Mouse (Mus musculus): ENCODE measurements around the gene Fam162a. TPM values are rescaled to one million over a fixed set of nuclear protein-coding genes. Genes with fewer than 3 reads are reported as not detected.
"Not testable (repeated sequence)": the region's sequence is repeated elsewhere in the genome, so short reads cannot be mapped to it uniquely, and the experiment has no call there.

Gene Fam162a
- polyA plus RNA-seq, 1 experiment from 2014 or later, result 307 TPM

DNA sequence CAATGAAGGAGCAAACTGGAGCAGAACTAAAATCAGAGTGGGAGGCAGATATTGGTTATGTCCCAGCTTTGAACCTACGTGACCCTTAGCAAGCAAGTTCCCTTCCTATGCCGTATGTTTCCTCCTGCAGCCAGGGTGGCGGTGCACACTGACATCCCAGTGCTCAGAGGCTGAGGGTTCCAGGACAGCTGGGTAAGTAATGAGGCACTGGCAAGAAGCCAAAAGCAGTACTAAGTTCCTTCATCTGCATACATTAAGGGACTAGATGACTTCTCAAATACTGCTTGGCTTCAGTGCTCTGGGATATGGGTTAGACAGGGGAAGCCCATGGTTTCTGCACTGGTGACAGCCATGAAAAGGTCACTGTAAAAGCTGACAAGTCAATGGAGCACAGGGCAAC is 3.0 kb downstream of the Fam162a start:
- DNase-seq (ENCODE audit: low spot score) (no peak), ATAC-seq (replicated peaks; ENCODE audit: low FRiP score) (no peak)
- Histone ChIP-seq H3K9ac (ENCODE audit: low read length) (no peak overlapping the region), H3K4me1 (replicated peaks; ENCODE audit: control insufficient read depth, insufficient read depth, low read length) (peaks cover 14% of the 10 kb centered on the region), H3K9me3 (ENCODE audit: control insufficient read depth, low read length) (no peaks in the 10 kb centered on the region), H3K27ac (ENCODE audit: low read depth, low read length) (no peak overlapping the region), H3K36me3 (ENCODE audit: control insufficient read depth, insufficient read depth, low read length) (no peaks in the 10 kb centered on the region), H3K4me2 (ENCODE audit: low read depth, low read length, severe bottlenecking) (no peak overlapping the region), H3K4me3 (ENCODE audit: low read depth, low read length) (no peak overlapping the region), H3K27me3 (ENCODE audit: control insufficient read depth, insufficient read depth, low read length) (no peaks in the 10 kb centered on the region)
- 82% methylated on average over 3 of the region's 3 CpGs for WGBS

DNA sequence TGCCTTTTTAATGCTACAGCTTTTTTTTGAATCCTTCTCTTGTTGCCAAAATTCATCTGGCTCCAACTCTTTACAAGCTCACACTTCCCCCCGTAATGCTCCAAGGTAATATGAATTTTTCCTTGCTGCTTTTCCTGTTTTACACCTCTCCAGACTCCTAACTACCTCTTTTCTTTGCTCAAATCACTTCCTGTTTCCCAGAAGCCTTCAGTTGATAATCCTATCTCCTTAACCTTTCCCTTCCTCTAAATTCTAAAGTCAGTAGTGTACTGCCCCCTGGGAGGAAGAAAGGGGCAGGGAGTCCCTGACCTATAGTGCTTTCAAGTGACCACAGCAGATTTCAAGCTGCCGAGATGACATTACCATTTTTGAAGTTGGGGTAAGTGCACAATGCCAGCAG is 3.7 kb downstream of the Fam162a start:
- H3K9ac ChIP-seq (ENCODE audit: low read length), result no peak overlapping the region
- H3K27me3 ChIP-seq (ENCODE audit: control insufficient read depth, insufficient read depth, low read length), result no peaks in the 10 kb centered on the region
- DNase-seq (ENCODE audit: low spot score), result no peak
- H3K9me3 ChIP-seq (ENCODE audit: control insufficient read depth, low read length), result no peaks in the 10 kb centered on the region
- no peak overlapping the region for H3K4me3 ChIP-seq (ENCODE audit: low read depth, low read length)
- no peak overlapping the region for H3K4me2 ChIP-seq (ENCODE audit: low read depth, low read length, severe bottlenecking)
- H3K27ac ChIP-seq (ENCODE audit: low read depth, low read length), result no peak overlapping the region
- ATAC-seq (replicated peaks; ENCODE audit: low FRiP score), result no peak
- no peaks in the 10 kb centered on the region for H3K36me3 ChIP-seq (ENCODE audit: control insufficient read depth, insufficient read depth, low read length)
- H3K4me1 ChIP-seq (replicated peaks; ENCODE audit: control insufficient read depth, insufficient read depth, low read length), result peaks cover 14% of the 10 kb centered on the region
- 83% methylated on average over 2 of the region's 2 CpGs for WGBS

DNA sequence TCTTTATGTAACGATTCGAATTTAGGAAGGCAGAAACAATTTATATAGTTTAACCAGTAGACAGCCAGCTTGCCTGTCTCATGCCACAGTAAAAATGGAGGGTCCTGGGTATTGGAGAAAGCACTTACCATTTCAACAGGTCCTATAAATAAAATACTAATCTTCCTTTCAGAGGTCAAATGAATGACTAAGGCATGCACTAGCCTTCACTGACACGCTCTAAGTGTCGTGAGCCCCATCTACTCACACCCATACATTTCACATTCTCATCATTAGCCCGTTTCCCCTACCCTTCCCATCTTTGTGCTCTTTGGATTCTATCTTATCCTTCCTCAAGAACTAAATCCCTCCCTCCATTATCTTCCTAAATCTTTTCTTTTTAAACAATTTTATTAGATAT is 6.5 kb downstream of the Fam162a start:
- H3K9me3 ChIP-seq (ENCODE audit: control insufficient read depth, low read length), result no peaks in the 10 kb centered on the region
- H3K36me3 ChIP-seq (ENCODE audit: control insufficient read depth, insufficient read depth, low read length), result no peaks in the 10 kb centered on the region

DNA sequence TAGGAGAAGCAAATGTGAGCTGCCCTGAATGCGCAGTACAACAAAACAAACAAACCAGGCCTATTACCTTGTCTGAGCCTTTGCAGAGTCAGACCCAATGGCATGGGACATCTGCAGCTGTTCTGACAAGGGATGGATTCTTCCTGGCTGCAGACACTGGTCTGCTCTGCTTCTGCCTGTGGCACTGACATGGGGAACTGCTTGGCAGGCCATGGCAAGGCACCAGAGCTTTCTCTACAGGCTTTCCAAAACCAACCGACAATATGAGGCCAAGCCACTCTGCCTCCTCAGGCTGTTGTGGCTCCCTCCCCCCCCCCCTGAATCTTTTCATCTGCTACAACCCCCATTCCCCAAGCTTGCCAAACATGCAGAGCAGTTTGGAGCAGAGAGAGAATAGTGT is 8.1 kb downstream of the Fam162a start:
- Histone ChIP-seq H3K9ac (ENCODE audit: low read length) (no peak overlapping the region), H3K4me2 (ENCODE audit: low read depth, low read length, severe bottlenecking) (no peak overlapping the region), H3K27ac (ENCODE audit: low read depth, low read length) (no peak overlapping the region), H3K4me1 (replicated peaks; ENCODE audit: control insufficient read depth, insufficient read depth, low read length) (0 out of 2 replicates have a peak, but pooled peaks cover under 1% of the 10 kb centered on the region), H3K36me3 (ENCODE audit: control insufficient read depth, insufficient read depth, low read length) (no peaks in the 10 kb centered on the region), H3K27me3 (ENCODE audit: control insufficient read depth, insufficient read depth, low read length) (no peaks in the 10 kb centered on the region), H3K4me3 (ENCODE audit: low read depth, low read length) (no peak overlapping the region), H3K9me3 (ENCODE audit: control insufficient read depth, low read length) (no peaks in the 10 kb centered on the region)
- DNase-seq (ENCODE audit: low spot score) (no peak), ATAC-seq (replicated peaks; ENCODE audit: low FRiP score) (no peak)
- 79% methylated on average over 2 of the region's 2 CpGs for WGBS

More for the DNA sequence above, 6.5 kb downstream of the Fam162a start:
- H3K27ac ChIP-seq (ENCODE audit: low read depth, low read length), result no peak overlapping the region
- no peak for ATAC-seq (replicated peaks; ENCODE audit: low FRiP score)
- 85% methylated on average over 5 of the region's 5 CpGs for WGBS
- no peaks in the 10 kb centered on the region for H3K27me3 ChIP-seq (ENCODE audit: control insufficient read depth, insufficient read depth, low read length)
- no peak overlapping the region for H3K9ac ChIP-seq (ENCODE audit: low read length)
- peaks cover 12% of the 10 kb centered on the region for H3K4me1 ChIP-seq (replicated peaks; ENCODE audit: control insufficient read depth, insufficient read depth, low read length)
- H3K4me2 ChIP-seq (ENCODE audit: low read depth, low read length, severe bottlenecking), result no peak overlapping the region
- DNase-seq (ENCODE audit: low spot score), result no peak
- no peak overlapping the region for H3K4me3 ChIP-seq (ENCODE audit: low read depth, low read length)

DNA sequence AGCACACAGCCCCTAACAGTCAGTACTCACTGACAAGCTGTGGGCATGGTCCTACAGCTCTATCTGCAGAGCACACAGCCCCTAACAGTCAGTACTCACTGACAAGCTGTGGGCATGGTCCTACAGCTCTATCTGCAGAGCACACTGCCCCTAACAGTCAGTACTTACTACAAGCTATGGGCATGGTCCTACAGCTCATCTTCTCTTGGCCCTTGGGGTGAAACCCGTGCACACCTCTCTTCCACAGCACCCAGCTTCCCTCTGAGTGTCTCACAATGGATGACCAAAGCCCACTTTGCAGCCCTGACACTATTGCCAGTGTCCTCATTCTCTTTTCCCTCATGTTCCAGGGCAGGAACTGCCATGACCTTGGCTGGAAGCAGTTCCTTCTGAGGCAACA is 8.9 kb downstream of the Fam162a start:
- WGBS, result 72% methylated on average over 1 of the region's 1 CpGs
- H3K27me3 ChIP-seq (ENCODE audit: control insufficient read depth, insufficient read depth, low read length); H3K9me3 ChIP-seq (ENCODE audit: control insufficient read depth, low read length); DNase-seq (ENCODE audit: low spot score); H3K4me2 ChIP-seq (ENCODE audit: low read depth, low read length, severe bottlenecking); ATAC-seq (replicated peaks; ENCODE audit: low FRiP score); H3K27ac ChIP-seq (ENCODE audit: low read depth, low read length); H3K36me3 ChIP-seq (ENCODE audit: control insufficient read depth, insufficient read depth, low read length); H3K9ac ChIP-seq (ENCODE audit: low read length); H3K4me1 ChIP-seq (replicated peaks; ENCODE audit: control insufficient read depth, insufficient read depth, low read length); H3K4me3 ChIP-seq (ENCODE audit: low read depth, low read length): not testable (repeated sequence)

DNA sequence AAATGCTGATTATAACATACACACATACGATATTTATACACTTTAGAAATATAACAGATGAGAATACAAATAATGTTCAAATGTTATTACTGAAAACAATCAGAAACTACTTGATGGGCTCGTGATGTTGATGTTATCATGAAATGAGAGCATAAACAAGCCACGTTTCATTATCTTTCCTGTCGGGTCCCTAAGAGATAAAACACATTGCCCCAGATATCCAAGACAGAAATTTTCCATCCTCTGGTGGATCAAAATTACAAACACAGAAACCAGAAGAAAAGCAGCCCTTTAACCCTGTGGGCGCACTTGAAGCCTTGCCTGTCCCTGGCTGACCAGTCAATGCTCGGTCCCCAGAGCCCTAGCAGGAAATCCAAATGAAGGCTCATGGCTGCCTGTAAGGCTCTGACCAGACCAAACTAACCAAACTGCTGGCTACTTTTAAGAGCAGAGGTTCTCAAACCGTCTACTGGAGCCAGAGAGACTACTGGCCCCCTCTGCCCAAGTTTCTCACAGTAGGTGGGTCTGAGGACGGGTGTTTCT is 13.4 kb downstream of the Fam162a start:
- no peaks in the 10 kb centered on the region for H3K4me1 ChIP-seq (replicated peaks; ENCODE audit: control insufficient read depth, insufficient read depth, low read length)
- no peaks in the 10 kb centered on the region for H3K9me3 ChIP-seq (ENCODE audit: control insufficient read depth, low read length)
- ATAC-seq (replicated peaks; ENCODE audit: low FRiP score) (no peak), DNase-seq (ENCODE audit: low spot score) (no peak)
- H3K4me3 ChIP-seq (ENCODE audit: low read depth, low read length), result no peak overlapping the region
- 91% methylated on average over 8 of the region's 8 CpGs for WGBS
- no peaks in the 10 kb centered on the region for H3K36me3 ChIP-seq (ENCODE audit: control insufficient read depth, insufficient read depth, low read length)
- H3K27ac ChIP-seq (ENCODE audit: low read depth, low read length), result no peak overlapping the region
- no peak overlapping the region for H3K4me2 ChIP-seq (ENCODE audit: low read depth, low read length, severe bottlenecking)
- no peak overlapping the region for H3K9ac ChIP-seq (ENCODE audit: low read length)
- H3K27me3 ChIP-seq (ENCODE audit: control insufficient read depth, insufficient read depth, low read length), result no peaks in the 10 kb centered on the region

DNA sequence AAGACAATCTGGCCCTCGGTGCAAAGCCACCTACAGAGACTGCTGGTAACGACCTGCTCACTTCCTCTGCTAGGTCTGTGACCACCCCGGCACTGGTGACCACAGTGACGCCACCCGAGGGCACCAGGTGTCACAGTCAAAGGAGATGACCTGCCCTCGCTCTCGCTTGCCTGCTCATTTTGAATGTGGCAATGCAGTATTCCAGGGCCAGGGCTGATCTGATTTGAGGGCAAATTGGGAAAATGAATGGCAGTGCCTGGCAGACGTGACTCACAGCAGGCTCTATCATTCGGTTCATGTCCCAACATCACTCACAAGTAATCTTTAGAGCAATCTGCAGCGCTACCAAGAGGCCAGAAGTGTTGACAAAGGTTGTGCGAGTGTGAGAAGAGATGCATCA is 15.0 kb downstream of the Fam162a start:
- no peaks in the 10 kb centered on the region for H3K4me1 ChIP-seq (replicated peaks; ENCODE audit: control insufficient read depth, insufficient read depth, low read length)
- H3K4me3 ChIP-seq (ENCODE audit: low read depth, low read length), result no peak overlapping the region
- H3K9me3 ChIP-seq (ENCODE audit: control insufficient read depth, low read length), result no peaks in the 10 kb centered on the region
- no peak overlapping the region for H3K4me2 ChIP-seq (ENCODE audit: low read depth, low read length, severe bottlenecking)
- no peak overlapping the region for H3K9ac ChIP-seq (ENCODE audit: low read length)
- no peaks in the 10 kb centered on the region for H3K27me3 ChIP-seq (ENCODE audit: control insufficient read depth, insufficient read depth, low read length)
- ATAC-seq (replicated peaks; ENCODE audit: low FRiP score), result no peak
- H3K27ac ChIP-seq (ENCODE audit: low read depth, low read length), result no peak overlapping the region
- DNase-seq (ENCODE audit: low spot score), result no peak
- H3K36me3 ChIP-seq (ENCODE audit: control insufficient read depth, insufficient read depth, low read length), result no peaks in the 10 kb centered on the region; the same call in 1 of the 2 replicates
- 76% methylated on average over 11 of the region's 11 CpGs for WGBS

DNA sequence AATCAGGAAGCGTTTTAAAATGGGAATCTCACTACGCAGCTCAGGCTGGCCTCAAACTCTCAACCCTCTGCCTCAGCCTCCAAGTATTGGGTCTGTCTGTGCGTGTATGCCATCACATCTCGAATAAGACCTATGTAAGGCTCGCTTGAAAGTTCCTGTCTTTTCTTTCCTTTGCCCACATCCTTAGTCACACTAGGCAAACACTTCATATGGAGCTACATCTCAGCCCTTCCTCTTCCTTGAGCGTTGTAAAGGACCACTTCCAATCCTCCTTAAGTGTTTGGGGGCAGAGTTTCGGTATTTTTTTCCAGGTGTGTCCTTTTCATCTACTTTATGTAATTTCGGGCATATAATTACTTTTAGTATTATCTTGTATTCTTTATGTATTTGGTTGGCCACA is 16.5 kb downstream of the Fam162a start:
- Histone ChIP-seq H3K4me3 (ENCODE audit: low read depth, low read length) (no peak overlapping the region), H3K4me2 (ENCODE audit: low read depth, low read length, severe bottlenecking) (no peak overlapping the region), H3K9me3 (ENCODE audit: control insufficient read depth, low read length) (no peaks in the 10 kb centered on the region), H3K9ac (ENCODE audit: low read length) (no peak overlapping the region), H3K4me1 (replicated peaks; ENCODE audit: control insufficient read depth, insufficient read depth, low read length) (no peaks in the 10 kb centered on the region), H3K36me3 (ENCODE audit: control insufficient read depth, insufficient read depth, low read length) (no peaks in the 10 kb centered on the region; the same call in 1 of the 2 replicates), H3K27me3 (ENCODE audit: control insufficient read depth, insufficient read depth, low read length) (no peaks in the 10 kb centered on the region), H3K27ac (ENCODE audit: low read depth, low read length) (no peak overlapping the region)
- 92% methylated on average over 8 of the region's 8 CpGs for WGBS
- no peak for ATAC-seq (replicated peaks; ENCODE audit: low FRiP score)
- DNase-seq (ENCODE audit: low spot score), result no peak

DNA sequence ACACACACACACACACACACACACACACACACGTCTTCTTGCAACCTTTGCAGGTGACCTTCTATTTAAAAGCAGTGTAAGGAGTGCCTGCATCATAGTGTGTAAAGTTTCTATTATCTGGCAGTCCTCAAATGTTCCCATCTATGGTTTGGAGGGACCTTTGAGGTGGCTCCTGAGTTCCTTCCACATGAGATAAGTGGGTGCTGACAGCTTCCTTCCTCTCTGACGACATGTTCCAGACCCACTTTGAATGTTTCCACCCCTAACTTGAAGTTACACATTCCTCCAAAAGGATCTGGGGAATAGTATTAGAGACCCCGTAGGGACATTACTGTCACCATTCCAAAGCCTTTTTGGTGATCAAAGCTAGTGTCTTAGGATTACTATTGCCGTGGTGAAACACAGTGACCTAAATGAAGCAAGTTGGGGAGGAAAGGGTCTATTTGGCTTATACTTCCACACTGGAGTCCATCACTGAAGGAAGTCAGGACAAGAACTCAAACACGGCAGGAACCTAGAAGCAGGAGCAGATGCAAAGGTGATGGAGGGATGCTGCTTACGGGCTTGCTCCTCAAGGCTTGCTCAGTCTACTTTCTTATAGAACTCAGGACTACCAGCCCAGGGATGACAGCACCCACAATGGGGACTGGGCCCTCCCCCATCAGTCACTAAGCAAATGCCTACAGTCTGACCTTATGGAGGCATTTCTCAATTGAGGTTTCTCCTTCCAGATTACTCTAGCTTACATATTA is 17.7 kb downstream of the Fam162a start:
- Histone ChIP-seq H3K4me2 (ENCODE audit: low read depth, low read length, severe bottlenecking) (no peak overlapping the region), H3K27ac (ENCODE audit: low read depth, low read length) (no peak overlapping the region), H3K4me1 (replicated peaks; ENCODE audit: control insufficient read depth, insufficient read depth, low read length) (no peaks in the 10 kb centered on the region), H3K9me3 (ENCODE audit: control insufficient read depth, low read length) (no peaks in the 10 kb centered on the region), H3K36me3 (ENCODE audit: control insufficient read depth, insufficient read depth, low read length) (no peaks in the 10 kb centered on the region; the same call in 1 of the 2 replicates), H3K27me3 (ENCODE audit: control insufficient read depth, insufficient read depth, low read length) (no peaks in the 10 kb centered on the region), H3K4me3 (ENCODE audit: low read depth, low read length) (no peak overlapping the region), H3K9ac (ENCODE audit: low read length) (no peak overlapping the region)
- 90% methylated on average over 6 of the region's 6 CpGs for WGBS
- ATAC-seq (replicated peaks; ENCODE audit: low FRiP score) (no peak), DNase-seq (ENCODE audit: low spot score) (no peak)
